Mouse (Mus musculus): ENCODE measurements around the gene Cdkn1c.

GRCm38 (mm10) chr7:143476702-143477335, 16.0 kb upstream of the Cdkn1c start:
- TF ChIP-seq POLR2A (IDR thresholded peaks at IDR 0.05; ENCODE audit: control insufficient read depth, extremely low read depth, insufficient read depth, low read length, poor library complexity) (no peak), CTCF (IDR thresholded peaks at IDR 0.05; ENCODE audit: borderline replicate concordance, control insufficient read depth, extremely low read depth, insufficient read depth, low read length, poor library complexity) (no peak)
